Mouse (Mus musculus): Measurements from ENCODE around the gene Pcnx. TPM values are rescaled to one million over a fixed set of nuclear protein-coding genes. Genes with fewer than 3 reads are reported as not detected.
"Not testable (repeated sequence)": the region's sequence is repeated elsewhere in the genome, so short reads cannot be mapped to it uniquely, and the experiment has no call there.

Pcnx gene
- polyA plus RNA-seq, 1 experiment from 2014 or later = 5.1 TPM

- no peak overlapping the region for H3K27ac ChIP-seq (replicated peaks)
- H3K27me3 ChIP-seq (ENCODE audit: control insufficient read depth, insufficient read depth, low read length) = no peaks in the 10 kb centered on the region
- H3K4me1 ChIP-seq (replicated peaks; ENCODE audit: control insufficient read depth, insufficient read depth) = no peaks in the 10 kb centered on the region
- ATAC-seq (ENCODE audit: low FRiP score, low TSS enrichment) = no peak
- H3K36me3 ChIP-seq (ENCODE audit: control insufficient read depth, insufficient read depth, low read length) = peaks cover 7% of the 10 kb centered on the region
- WGBS = 34% methylated on average over 3 of the region's 3 CpGs
- H3K9ac ChIP-seq (ENCODE audit: low read length) = no peak overlapping the region
- no peaks in the 10 kb centered on the region for H3K9me3 ChIP-seq (ENCODE audit: control insufficient read depth, low read length)
- no peak overlapping the region for H3K4me2 ChIP-seq (replicated peaks; ENCODE audit: low read depth)
- no peak overlapping the region for H3K4me3 ChIP-seq (ENCODE audit: low read depth, low read length)
- DNase-seq (ENCODE audit: low spot score) = no peak
- no peak for TF ChIP-seq EP300 (optimal IDR thresholded peaks at IDR 0.05)
- no peak for TF ChIP-seq CTCF (IDR thresholded peaks at IDR 0.05; ENCODE audit: low read depth)
Measured at GRCm38 (mm10) chr12:81997497-81997896, 137.7 kb downstream of the Pcnx start.

- not testable (repeated sequence) for H3K27ac ChIP-seq (replicated peaks); H3K27me3 ChIP-seq (ENCODE audit: control insufficient read depth, insufficient read depth, low read length); H3K4me2 ChIP-seq (replicated peaks; ENCODE audit: low read depth); H3K9me3 ChIP-seq (ENCODE audit: control insufficient read depth, low read length); H3K4me3 ChIP-seq (ENCODE audit: low read depth, low read length); DNase-seq (ENCODE audit: low spot score); H3K36me3 ChIP-seq (ENCODE audit: control insufficient read depth, insufficient read depth, low read length); H3K9ac ChIP-seq (ENCODE audit: low read length); H3K4me1 ChIP-seq (replicated peaks; ENCODE audit: control insufficient read depth, insufficient read depth)
- peak; percentile 82 for ATAC-seq (ENCODE audit: low FRiP score, low TSS enrichment)
- no CpG with 5 or more reads among the region's 6 CpGs for WGBS
Measured at GRCm38 (mm10) chr12:82002697-82003096, 142.9 kb downstream of the Pcnx start.

- not testable (repeated sequence) for H3K27me3 ChIP-seq (ENCODE audit: control insufficient read depth, insufficient read depth, low read length); H3K27ac ChIP-seq (replicated peaks); DNase-seq (ENCODE audit: low spot score); H3K4me1 ChIP-seq (replicated peaks; ENCODE audit: control insufficient read depth, insufficient read depth); H3K36me3 ChIP-seq (ENCODE audit: control insufficient read depth, insufficient read depth, low read length); H3K9me3 ChIP-seq (ENCODE audit: control insufficient read depth, low read length); H3K4me3 ChIP-seq (ENCODE audit: low read depth, low read length); ATAC-seq (ENCODE audit: low FRiP score, low TSS enrichment); H3K9ac ChIP-seq (ENCODE audit: low read length); H3K4me2 ChIP-seq (replicated peaks; ENCODE audit: low read depth)
- WGBS = no CpG with 5 or more reads among the region's 6 CpGs
Measured at GRCm38 (mm10) chr12:82025901-82026633, 166.2 kb downstream of the Pcnx start.

- no CpG with 5 or more reads among the region's 6 CpGs for WGBS
- H3K9me3 ChIP-seq (ENCODE audit: control insufficient read depth, low read length) = not testable (repeated sequence)
Measured at GRCm38 (mm10) chr12:82033524-82033923, 173.7 kb downstream of the Pcnx start.

GRCm38 (mm10) chr12:82033973-82034372 is 174.2 kb downstream of the Pcnx start:
- not testable (repeated sequence) for H3K27me3 ChIP-seq (ENCODE audit: control insufficient read depth, insufficient read depth, low read length); ATAC-seq (ENCODE audit: low FRiP score, low TSS enrichment)
- no CpG with 5 or more reads among the region's 6 CpGs for WGBS

More at GRCm38 (mm10) chr12:82033524-82033923, 173.7 kb downstream of the Pcnx start:
- peak; percentile 83 for ATAC-seq (ENCODE audit: low FRiP score, low TSS enrichment)
- not testable (repeated sequence) for H3K4me2 ChIP-seq (replicated peaks; ENCODE audit: low read depth); H3K9ac ChIP-seq (ENCODE audit: low read length); H3K36me3 ChIP-seq (ENCODE audit: control insufficient read depth, insufficient read depth, low read length); H3K4me1 ChIP-seq (replicated peaks; ENCODE audit: control insufficient read depth, insufficient read depth); H3K27ac ChIP-seq (replicated peaks); DNase-seq (ENCODE audit: low spot score); H3K27me3 ChIP-seq (ENCODE audit: control insufficient read depth, insufficient read depth, low read length); H3K4me3 ChIP-seq (ENCODE audit: low read depth, low read length)

GRCm38 (mm10) chr12:82044078-82044477 is 184.3 kb downstream of the Pcnx start:
- not testable (repeated sequence) for H3K9me3 ChIP-seq (ENCODE audit: control insufficient read depth, low read length); H3K4me1 ChIP-seq (replicated peaks; ENCODE audit: control insufficient read depth, insufficient read depth); H3K27ac ChIP-seq (replicated peaks); DNase-seq (ENCODE audit: low spot score); H3K4me2 ChIP-seq (replicated peaks; ENCODE audit: low read depth); H3K9ac ChIP-seq (ENCODE audit: low read length); H3K27me3 ChIP-seq (ENCODE audit: control insufficient read depth, insufficient read depth, low read length); H3K36me3 ChIP-seq (ENCODE audit: control insufficient read depth, insufficient read depth, low read length); H3K4me3 ChIP-seq (ENCODE audit: low read depth, low read length)
- no CpG with 5 or more reads among the region's 4 CpGs for WGBS
- peak; percentile 28; the same call in 1 of the 2 replicates for ATAC-seq (ENCODE audit: low FRiP score, low TSS enrichment)

More at GRCm38 (mm10) chr12:82033973-82034372, 174.2 kb downstream of the Pcnx start:
- not testable (repeated sequence) for H3K9ac ChIP-seq (ENCODE audit: low read length); DNase-seq (ENCODE audit: low spot score); H3K9me3 ChIP-seq (ENCODE audit: control insufficient read depth, low read length); H3K4me1 ChIP-seq (replicated peaks; ENCODE audit: control insufficient read depth, insufficient read depth); H3K27ac ChIP-seq (replicated peaks); H3K4me3 ChIP-seq (ENCODE audit: low read depth, low read length); H3K4me2 ChIP-seq (replicated peaks; ENCODE audit: low read depth); H3K36me3 ChIP-seq (ENCODE audit: control insufficient read depth, insufficient read depth, low read length)

Other genes with a start within 250 kb of the Pcnx start
- gene Ttc9, start 228.8 kb upstream of the Pcnx start, polyA plus RNA-seq (2015; fragmentation: Nextera tagmentation; extraction: Ambion mirVana) = 4.4 and 5.5 TPM in 2 replicates
- gene Map3k9, start 78.8 kb upstream of the Pcnx start, polyA plus RNA-seq (2015; fragmentation: Nextera tagmentation; extraction: Ambion mirVana) = 3.2 and 3.8 TPM in 2 replicates

Data from stomach, postnatal 0 days (tissue).